Mouse (Mus musculus) lung, embryonic 16.5 days (tissue): ENCODE results near the gene Serpinb2. TPM values are rescaled to one million over a fixed set of nuclear protein-coding genes. Genes with fewer than 3 reads are reported as not detected.

ENCODE experiments used
- ATAC-seq: fragments of 200-750 bp; cut with Nextera tagmentation; 2 replicates; pipeline ENCODE4 v1.8.0; 2017; ENCODE audit warnings: low read depth, mild to moderate bottlenecking, moderate library complexity
- H3K27ac ChIP-seq: fragments of 300-500 bp; sonication (generic); 2 replicates; pipeline ENCODE4 v1.5.1; 2014; ENCODE audit warnings: mild to moderate bottlenecking, control low read depth, low read length
- H3K27me3 ChIP-seq: fragments of 300-500 bp; sonication (generic); 2 replicates; pipeline ENCODE4 v1.6.1; 2014; ENCODE audit warnings: low read depth, low read length, mixed read lengths; ENCODE audit not compliant: control insufficient read depth, insufficient read depth
- H3K36me3 ChIP-seq: fragments of 300-500 bp; sonication (generic); 2 replicates; pipeline ENCODE4 v1.6.1; 2014; ENCODE audit warnings: low read length; ENCODE audit not compliant: control insufficient read depth, insufficient read depth
- H3K4me1 ChIP-seq: fragments of 300-500 bp; sonication (generic); replicated peaks from 2 replicates; pipeline ENCODE4 v1.6.1; 2014; ENCODE audit warnings: low read length, mixed read lengths; ENCODE audit not compliant: control insufficient read depth, insufficient read depth
- H3K4me2 ChIP-seq: fragments of 300-500 bp; sonication (generic); 2 replicates; pipeline ENCODE4 v1.6.1; 2014; ENCODE audit warnings: low read depth, low read length, control low read depth
- H3K4me3 ChIP-seq: fragments of 300-500 bp; sonication (generic); 2 replicates; pipeline ENCODE4 v1.5.1; 2014; ENCODE audit warnings: mild to moderate bottlenecking, low read length, control low read depth
- H3K9ac ChIP-seq: fragments of 300-500 bp; sonication (generic); 2 replicates; pipeline ENCODE4 v1.6.1; 2014; ENCODE audit warnings: low read length, control low read depth
- H3K9me3 ChIP-seq: fragments of 300-500 bp; sonication (generic); 2 replicates; pipeline ENCODE4 v1.6.1; 2016; ENCODE audit warnings: low read length; ENCODE audit not compliant: control insufficient read depth
- WGBS: fragments of 180-500 bp; shearing (Covaris S2); extraction: QIAGEN DNeasy Blood & Tissue Kit; methylation state at CpG from one replicate; pipeline ENCODE4 v1.1.7; 2014; 5-methylcytosine and 5-hydroxymethylcytosine counted together
- polyA plus RNA-seq: library from polyadenylated mRNA; unstranded; fragments of >200 nt; fragmentation: Nextera tagmentation; extraction: Ambion mirVana; gene quantifications from 2 replicates; pipeline ENCODE4 v1.2.1, GENCODE M21; 2015

The Serpinb2 gene
- polyA plus RNA-seq: 0.46 and 0.69 TPM in 2 replicates

- no peak within 1 kb of the TSS for H3K9ac ChIP-seq
- ATAC-seq: no peak
- H3K4me3 ChIP-seq: no peak within 1 kb of the TSS
- H3K27me3 ChIP-seq: no peaks in the 10 kb centered on the region
- H3K36me3 ChIP-seq: no peaks in the 10 kb centered on the region
- H3K4me2 ChIP-seq: no peak within 1 kb of the TSS
- 74% methylated on average over 5 of the region's 5 CpGs for WGBS
- H3K4me1 ChIP-seq: no peaks in the 10 kb centered on the region
- no peak within 1 kb of the TSS for H3K27ac ChIP-seq
- H3K9me3 ChIP-seq: no peaks in the 10 kb centered on the region
These were observed at the start of gene Serpinb2 for GRCm38 (mm10) chr1:107511252-107511651. Gene Serpinb2, plus strand, starts transcription at chr1:107511423.

GRCm38 (mm10) chr1:107479909-107480308, 31.3 kb upstream of the Serpinb2 start:
- H3K27ac ChIP-seq: no peak overlapping the region
- H3K4me3 ChIP-seq: no peak overlapping the region
- H3K36me3 ChIP-seq: no peaks in the 10 kb centered on the region
- no peak overlapping the region for H3K9ac ChIP-seq
- H3K4me1 ChIP-seq: no peaks in the 10 kb centered on the region
- H3K9me3 ChIP-seq: no peaks in the 10 kb centered on the region
- H3K4me2 ChIP-seq: no peak overlapping the region
- ATAC-seq: no peak
- H3K27me3 ChIP-seq: no peaks in the 10 kb centered on the region

GRCm38 (mm10) chr1:107481452-107481851, 29.8 kb upstream of the Serpinb2 start:
- Histone ChIP-seq H3K9ac (no peak overlapping the region), H3K4me1 (no peaks in the 10 kb centered on the region), H3K27me3 (no peaks in the 10 kb centered on the region), H3K4me3 (no peak overlapping the region), H3K4me2 (peak overlapping the region; percentile 39), H3K9me3 (no peaks in the 10 kb centered on the region), H3K27ac (no peak overlapping the region), H3K36me3 (no peaks in the 10 kb centered on the region)
- WGBS: 18% methylated on average over 11 of the region's 11 CpGs
- ATAC-seq: peak; percentile 62; the same call in 1 of the 2 replicates

GRCm38 (mm10) chr1:107489577-107489976, 21.6 kb upstream of the Serpinb2 start:
- Histone ChIP-seq H3K4me2 (no peak overlapping the region), H3K9ac (no peak overlapping the region), H3K4me3 (no peak overlapping the region), H3K9me3 (no peaks in the 10 kb centered on the region), H3K4me1 (no peaks in the 10 kb centered on the region), H3K27me3 (no peaks in the 10 kb centered on the region), H3K27ac (no peak overlapping the region), H3K36me3 (no peaks in the 10 kb centered on the region)
- 68% methylated on average over 8 of the region's 8 CpGs for WGBS
- no peak for ATAC-seq

- WGBS: 47% methylated on average over 2 of the region's 2 CpGs
- Histone ChIP-seq H3K4me3 (no peak overlapping the region), H3K9me3 (no peaks in the 10 kb centered on the region), H3K27ac (no peak overlapping the region), H3K4me2 (no peak overlapping the region), H3K27me3 (no peaks in the 10 kb centered on the region), H3K36me3 (no peaks in the 10 kb centered on the region), H3K9ac (no peak overlapping the region), H3K4me1 (no peaks in the 10 kb centered on the region)
- ATAC-seq: no peak
These were observed 14.4 kb upstream of the Serpinb2 start for GRCm38 (mm10) chr1:107496789-107497188.

GRCm38 (mm10) chr1:107502025-107502424, 9.2 kb upstream of the Serpinb2 start:
- 0 out of 2 replicates have a peak, but pooled peaks have one; percentile 31 for ATAC-seq
- H3K27me3 ChIP-seq: no peaks in the 10 kb centered on the region

GRCm38 (mm10) chr1:107503294-107503693, 7.9 kb upstream of the Serpinb2 start:
- 76% methylated on average over 3 of the region's 3 CpGs for WGBS
- no peak overlapping the region for H3K4me2 ChIP-seq
- no peak for ATAC-seq
- no peaks in the 10 kb centered on the region for H3K4me1 ChIP-seq
- no peaks in the 10 kb centered on the region for H3K36me3 ChIP-seq
- H3K27ac ChIP-seq: no peak overlapping the region
- H3K9ac ChIP-seq: no peak overlapping the region
- no peaks in the 10 kb centered on the region for H3K9me3 ChIP-seq
- H3K4me3 ChIP-seq: no peak overlapping the region
- H3K27me3 ChIP-seq: no peaks in the 10 kb centered on the region

More at GRCm38 (mm10) chr1:107502025-107502424, 9.2 kb upstream of the Serpinb2 start:
- H3K4me2 ChIP-seq: no peak overlapping the region
- H3K9me3 ChIP-seq: no peaks in the 10 kb centered on the region
- H3K4me3 ChIP-seq: no peak overlapping the region
- H3K9ac ChIP-seq: no peak overlapping the region
- H3K4me1 ChIP-seq: no peaks in the 10 kb centered on the region
- no peak overlapping the region for H3K27ac ChIP-seq
- H3K36me3 ChIP-seq: no peaks in the 10 kb centered on the region

- Histone ChIP-seq H3K4me3 (no peak overlapping the region), H3K4me2 (no peak overlapping the region), H3K9me3 (no peaks in the 10 kb centered on the region), H3K36me3 (no peaks in the 10 kb centered on the region), H3K9ac (no peak overlapping the region), H3K27me3 (no peaks in the 10 kb centered on the region), H3K27ac (no peak overlapping the region), H3K4me1 (no peaks in the 10 kb centered on the region)
- WGBS: 70% methylated on average over 8 of the region's 8 CpGs
- no peak for ATAC-seq
These were observed 5.2 kb upstream of the Serpinb2 start for GRCm38 (mm10) chr1:107505898-107506562.

- H3K36me3 ChIP-seq: no peaks in the 10 kb centered on the region
- no peak overlapping the region for H3K4me3 ChIP-seq
- no peak overlapping the region for H3K4me2 ChIP-seq
- WGBS: 56% methylated on average over 2 of the region's 2 CpGs
- no peak overlapping the region for H3K9ac ChIP-seq
- H3K4me1 ChIP-seq: no peaks in the 10 kb centered on the region
- no peak for ATAC-seq
- no peaks in the 10 kb centered on the region for H3K27me3 ChIP-seq
- H3K9me3 ChIP-seq: no peaks in the 10 kb centered on the region
- H3K27ac ChIP-seq: no peak overlapping the region
These were observed 1.2 kb downstream of the Serpinb2 start for GRCm38 (mm10) chr1:107512194-107513138.
